Mouse (Mus musculus) layer of hippocampus, adult 18-20 months (tissue): ENCODE results near the gene Ddx6. TPM values are rescaled to one million over a fixed set of nuclear protein-coding genes. Genes with fewer than 3 reads are reported as not detected.
"Not testable (repeated sequence)": the region's sequence is repeated elsewhere in the genome, so short reads cannot be mapped to it uniquely, and the experiment has no call there.

Experiments used
- DNase-seq, 2 experiments: peaks; one replicate each; pipeline ENCODE4 v3.0.0; 2022; ENCODE audit warnings: low spot score in 2 of 2
- total RNA-seq, 2 experiments: library from RNA; stranded (reverse); gene quantifications; 2 replicates each; pipeline ENCODE4 v1.2.3; 2021

Ddx6 gene
- total RNA-seq, 2 experiments from 2014 or later = 145 to 146 TPM

DNA sequence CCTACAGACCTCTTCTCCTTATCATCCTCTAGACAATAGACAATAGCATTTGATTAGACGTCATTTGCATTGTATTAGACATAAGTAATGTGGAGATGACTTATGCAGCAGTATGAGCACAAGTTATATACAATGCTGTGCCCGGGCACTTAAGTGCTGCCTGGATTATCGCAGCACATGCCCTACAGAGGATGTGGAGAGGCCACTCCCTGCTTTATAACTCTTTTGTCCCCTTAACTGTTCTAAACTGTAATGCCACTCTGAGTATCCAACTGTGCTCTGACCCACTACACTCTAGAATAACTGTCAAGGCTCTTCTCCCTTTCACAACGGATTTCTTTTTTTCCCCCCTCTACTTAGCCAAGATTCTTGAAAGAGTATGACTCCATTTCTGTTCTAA, 10.8 kb upstream of the Ddx6 start:
- DNase-seq = no peak

- DNase-seq = no peak
Measured at GRCm38 (mm10) chr9:44594901-44595536, 9.7 kb upstream of the Ddx6 start.

DNA sequence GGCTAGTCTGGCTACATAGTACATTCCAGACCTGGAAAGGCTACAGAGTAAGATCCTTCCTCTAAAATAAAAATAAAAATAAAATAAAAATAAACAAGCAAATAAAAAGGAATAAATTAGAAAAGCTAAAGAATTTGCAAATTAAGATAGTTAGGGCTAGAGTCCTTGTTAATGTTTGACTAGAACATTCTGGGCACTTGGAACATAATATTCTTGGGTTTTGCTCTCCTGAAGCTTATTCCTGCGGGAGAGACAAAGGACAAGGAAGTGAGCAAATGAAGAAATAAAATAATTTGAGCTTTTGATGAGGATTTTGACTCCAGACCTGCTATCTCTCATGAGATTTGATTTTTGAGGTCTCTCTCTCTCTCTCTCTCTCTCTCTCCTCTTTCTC, 9.2 kb upstream of the Ddx6 start:
- DNase-seq = no peak

DNA sequence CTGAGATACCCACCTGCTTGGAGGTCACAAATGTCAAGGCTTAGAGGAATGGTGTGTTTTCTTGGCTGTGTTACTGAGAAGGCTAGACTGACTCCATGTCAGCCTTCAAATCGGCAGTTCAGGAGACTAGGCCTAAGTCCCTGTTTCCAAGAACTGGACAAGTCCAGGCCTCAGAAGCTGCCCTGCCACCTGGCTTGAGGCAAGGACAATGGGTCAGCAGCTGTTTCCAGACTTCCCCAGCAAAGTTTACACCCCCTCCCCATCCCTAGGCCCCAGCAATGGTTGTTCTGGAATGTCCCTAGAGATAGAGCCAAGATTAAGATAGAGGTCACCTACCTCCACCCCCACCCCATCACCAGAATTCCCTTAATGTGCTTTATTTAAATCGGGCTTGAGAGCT, 7.0 kb upstream of the Ddx6 start:
- no peak for DNase-seq

DNA sequence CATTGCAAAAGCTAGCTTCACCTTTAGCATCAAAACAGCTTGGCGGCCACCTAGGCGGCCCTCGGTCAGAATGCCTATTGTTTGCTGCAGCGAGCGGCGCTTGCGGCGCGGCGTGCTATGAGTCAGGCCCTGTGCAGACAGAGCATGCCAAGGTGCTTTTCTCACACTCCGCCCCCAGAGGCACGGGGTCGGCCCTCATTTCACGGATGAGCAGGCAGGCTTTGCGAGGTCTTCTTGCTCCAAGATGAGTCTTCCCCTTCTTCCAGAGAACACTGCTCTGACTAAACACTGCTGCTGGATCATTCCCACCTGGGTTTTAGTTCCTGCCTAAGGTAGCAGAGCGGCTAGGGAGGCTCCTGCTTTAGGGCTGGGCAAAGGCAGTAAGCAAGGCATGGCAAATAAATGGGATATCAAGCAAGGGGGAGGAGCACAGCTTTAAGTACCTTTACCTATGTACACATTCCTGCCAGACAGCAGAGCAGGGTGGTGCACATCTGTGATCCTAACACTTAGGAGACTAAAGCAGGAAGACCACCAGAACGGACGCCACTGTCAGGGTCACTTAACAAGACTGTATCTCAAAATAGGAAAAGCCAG, 5.7 kb upstream of the Ddx6 start:
- peak in 1 of 2 experiments; percentile 32 for DNase-seq

DNA sequence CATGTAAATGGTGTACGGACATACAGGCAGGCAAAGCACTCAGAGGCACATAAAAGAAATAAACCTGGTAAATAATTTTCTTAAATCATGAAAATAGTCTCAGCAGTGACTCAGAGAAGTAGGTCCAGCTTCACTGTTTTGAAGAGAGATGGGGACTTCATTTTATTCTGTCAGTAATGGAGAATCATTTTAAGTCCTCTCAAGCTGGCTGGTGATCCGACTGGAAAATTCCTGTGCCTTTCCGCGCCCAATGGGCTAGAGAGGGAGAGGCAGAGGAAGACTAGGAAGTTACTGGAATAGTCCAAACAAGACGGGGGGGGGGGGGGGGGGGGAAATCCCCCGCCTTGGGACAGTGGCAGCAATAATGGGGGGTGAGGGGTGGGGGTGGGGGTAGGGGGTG, 5.1 kb upstream of the Ddx6 start:
- DNase-seq = no peak

- no peak for DNase-seq
Measured at GRCm38 (mm10) chr9:44600801-44601200, 3.9 kb upstream of the Ddx6 start.

GRCm38 (mm10) chr9:44602766-44603165, 1.9 kb upstream of the Ddx6 start:
- no peak for DNase-seq

DNA sequence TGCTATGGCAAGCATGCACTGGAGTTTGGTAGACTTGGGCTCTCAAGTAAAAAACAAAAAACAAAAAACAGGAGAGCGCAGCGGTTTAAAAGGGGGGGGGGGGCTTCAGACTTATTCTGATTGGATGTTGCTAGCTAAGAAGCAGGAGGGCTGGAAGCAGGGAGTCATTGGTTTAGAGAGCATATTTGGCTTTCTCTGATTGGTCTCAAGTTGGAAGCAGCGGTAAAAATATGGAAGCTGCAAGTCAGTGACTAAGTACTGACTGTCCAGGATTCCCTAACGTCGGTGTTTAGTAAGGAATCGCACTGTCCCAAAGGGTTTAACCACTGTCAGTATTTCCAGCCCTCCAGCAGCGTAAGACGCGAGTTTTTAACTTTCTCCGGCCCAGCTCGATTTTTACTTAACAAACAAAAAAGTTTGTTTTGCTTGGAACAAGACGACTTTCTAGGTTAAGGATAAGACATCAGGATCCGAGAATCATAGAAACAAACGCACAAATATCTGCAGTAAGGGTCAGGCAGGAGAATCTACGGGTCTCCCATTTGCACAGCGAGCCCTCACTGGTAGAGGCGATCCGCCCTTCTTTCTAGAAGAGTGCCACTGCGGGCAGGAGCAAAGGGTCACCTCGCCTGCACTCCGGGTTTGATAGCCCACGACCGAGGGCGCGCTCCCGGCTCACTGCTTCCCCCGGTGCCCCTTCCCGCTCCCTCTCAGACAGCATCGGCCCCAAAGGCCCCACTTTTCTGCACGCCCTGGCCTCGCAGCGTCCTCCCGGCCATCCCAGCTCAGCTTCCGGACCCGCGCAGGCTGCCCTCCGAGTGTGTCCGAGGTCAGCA, 1.0 kb upstream of the Ddx6 start:
- DNase-seq = peak; percentile 48 to 71

DNA sequence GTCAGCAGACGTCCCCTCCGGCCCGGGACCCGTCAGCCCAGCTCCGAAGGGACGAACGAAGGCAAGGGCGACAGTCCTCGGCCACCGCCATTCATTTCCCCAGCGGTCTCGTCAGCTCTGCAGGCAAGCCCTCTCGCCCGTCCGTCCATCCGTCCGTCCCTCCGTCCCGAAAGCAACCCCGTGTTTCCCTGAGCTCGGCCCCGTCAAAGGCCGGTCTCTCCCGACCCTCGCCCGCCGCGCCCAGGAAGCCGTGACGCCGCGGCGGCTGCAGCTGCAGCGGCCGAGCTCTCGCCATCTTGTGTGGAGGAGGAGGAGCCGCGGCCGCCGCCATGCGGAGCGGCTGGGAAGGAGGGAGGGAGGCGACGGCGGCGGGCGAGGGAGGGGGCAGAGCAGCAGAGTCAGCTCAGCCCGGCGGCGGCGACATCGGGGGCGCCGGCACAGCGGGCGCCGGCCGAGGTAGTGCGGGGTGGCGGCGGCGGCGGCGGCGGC, 358 bp upstream of the Ddx6 start:
- DNase-seq = peak; percentile 75 to 84

- DNase-seq = no peak
Measured at GRCm38 (mm10) chr9:44605616-44606165, 999 bp downstream of the Ddx6 start.

GRCm38 (mm10) chr9:44606646-44607045, 2.0 kb downstream of the Ddx6 start:
- DNase-seq = no peak

- no peak for DNase-seq
Measured at GRCm38 (mm10) chr9:44607306-44607705, 2.6 kb downstream of the Ddx6 start.

- no peak for DNase-seq
Measured at GRCm38 (mm10) chr9:44610371-44610770, 5.7 kb downstream of the Ddx6 start.

DNA sequence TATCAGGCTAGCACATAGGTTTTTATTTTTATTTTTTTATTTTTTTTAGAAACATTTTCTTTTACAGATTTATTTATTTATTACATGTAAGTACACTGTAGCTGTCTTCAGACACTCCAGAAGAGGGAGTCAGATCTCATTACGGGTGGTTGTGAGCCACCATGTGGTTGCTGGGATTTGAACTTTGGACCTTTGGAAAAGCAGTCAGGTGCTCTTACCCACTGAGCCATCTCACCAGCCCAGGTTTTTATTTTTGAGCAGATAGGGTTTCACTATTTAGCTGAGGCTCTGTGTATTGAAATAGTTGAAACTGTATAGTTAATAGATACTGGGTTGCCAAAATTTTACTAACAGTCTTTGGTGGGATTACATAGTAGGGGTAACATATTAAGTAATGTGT, 8.4 kb downstream of the Ddx6 start:
- DNase-seq = not testable (repeated sequence)

DNA sequence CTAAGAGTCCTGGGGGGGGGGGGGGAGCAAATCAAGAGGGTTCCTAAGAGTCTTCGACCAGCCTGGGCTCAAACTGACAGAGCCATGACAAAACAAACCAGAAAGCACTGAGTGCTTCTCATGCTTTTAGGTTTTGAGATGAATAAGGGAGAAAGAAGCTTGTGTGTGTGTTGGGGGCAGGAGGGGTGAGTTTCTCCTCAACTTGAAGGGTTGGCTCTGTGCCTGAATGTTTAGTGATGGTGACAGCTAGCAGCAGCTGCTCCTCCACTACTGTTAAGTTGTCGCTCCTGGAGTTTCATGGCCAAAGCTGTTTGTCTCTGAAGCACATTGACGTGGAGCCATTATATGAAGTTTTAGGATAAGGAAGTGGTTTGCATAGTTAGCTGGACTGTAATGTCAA, 16.4 kb downstream of the Ddx6 start:
- peak in 1 of 2 experiments; percentile 29 for DNase-seq

- no peak for DNase-seq
Measured at GRCm38 (mm10) chr9:44624390-44624789, 19.7 kb downstream of the Ddx6 start.

DNA sequence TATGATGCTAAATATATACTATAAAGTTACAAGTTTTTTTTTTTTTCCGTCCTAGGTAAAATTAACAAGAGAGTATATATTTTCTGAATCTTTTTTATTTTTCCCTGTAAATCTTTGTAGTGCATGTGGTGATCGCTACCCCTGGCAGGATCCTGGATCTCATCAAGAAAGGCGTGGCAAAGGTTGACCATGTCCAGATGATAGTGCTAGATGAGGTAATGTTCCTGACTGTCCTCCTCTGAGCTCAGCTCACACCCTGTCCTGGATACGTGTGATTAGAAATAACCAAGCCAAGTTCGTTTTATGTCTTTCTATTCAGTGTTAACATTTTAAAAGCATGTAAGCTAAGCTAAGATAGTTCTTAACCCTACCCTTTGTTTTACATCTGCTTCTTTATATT, 21.6 kb downstream of the Ddx6 start:
- DNase-seq = no peak

DNA sequence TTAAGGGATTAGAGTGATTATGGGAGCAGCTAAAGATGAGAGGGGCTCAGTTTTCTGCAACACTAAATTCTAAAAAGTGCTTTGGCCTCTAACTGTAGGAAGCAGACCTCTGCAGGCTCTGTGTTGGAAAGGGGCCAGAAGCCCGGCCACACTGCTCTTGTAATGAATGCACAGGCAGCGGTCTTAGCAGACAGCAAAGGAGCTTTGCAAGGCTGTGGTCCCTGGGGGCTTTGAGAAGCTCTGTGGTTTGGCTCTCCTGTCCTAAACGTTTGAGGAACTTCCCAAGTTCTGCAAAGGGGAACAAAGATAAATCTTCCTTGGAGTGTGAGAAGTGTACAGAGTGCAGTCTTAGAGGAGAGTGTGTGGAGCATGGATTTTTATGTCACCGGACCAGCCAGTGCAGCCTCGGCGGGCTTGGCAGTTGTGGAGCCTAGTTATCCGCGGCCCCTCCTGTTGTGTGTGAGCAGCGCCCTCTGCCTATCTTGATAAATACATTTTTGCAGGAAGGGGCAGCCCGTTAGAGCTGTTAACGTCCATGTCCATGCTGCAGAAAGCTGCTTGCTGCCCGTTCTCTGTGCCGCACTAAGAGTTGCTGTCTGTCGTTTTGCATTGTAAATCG, 33.0 kb downstream of the Ddx6 start:
- DNase-seq = peak in 1 of 2 experiments; percentile 41

- peak; percentile 6 to 15 for DNase-seq
Measured at GRCm38 (mm10) chr9:44638726-44639125, 34.0 kb downstream of the Ddx6 start.

DNA sequence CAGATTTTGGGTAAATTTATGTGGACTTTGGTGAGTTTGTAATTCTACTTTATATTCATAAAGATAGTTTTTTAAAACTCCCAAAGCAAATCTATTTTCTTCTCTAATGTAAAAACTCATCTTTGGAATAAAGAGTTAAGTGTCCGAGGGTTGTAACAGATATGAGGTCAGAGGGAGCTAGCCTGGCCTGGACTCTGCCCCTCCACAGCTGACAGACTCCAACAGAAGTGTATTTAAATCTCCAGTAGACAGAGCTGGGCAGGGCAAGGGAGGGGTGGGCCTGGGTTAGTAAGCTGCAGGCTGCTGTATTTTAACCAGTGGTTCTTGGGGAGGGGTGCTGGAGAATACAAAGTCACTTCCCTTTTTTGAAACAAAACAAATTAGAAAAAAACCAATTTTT, 35.3 kb downstream of the Ddx6 start:
- DNase-seq = not testable (repeated sequence)
